Mouse (Mus musculus): ENCODE data around the gene Bcl7c. TPM values are rescaled to one million over a fixed set of nuclear protein-coding genes. Genes with fewer than 3 reads are reported as not detected.
A peak's percentile ranks its signal among the peaks of the same experiment; 100 is the strongest.
"Not testable (repeated sequence)": the region's sequence is repeated elsewhere in the genome, so short reads cannot be mapped to it uniquely, and the experiment has no call there.

Gene Bcl7c
- polyA plus RNA-seq, 1 experiment from 2014 or later: 36.0 TPM

DNA sequence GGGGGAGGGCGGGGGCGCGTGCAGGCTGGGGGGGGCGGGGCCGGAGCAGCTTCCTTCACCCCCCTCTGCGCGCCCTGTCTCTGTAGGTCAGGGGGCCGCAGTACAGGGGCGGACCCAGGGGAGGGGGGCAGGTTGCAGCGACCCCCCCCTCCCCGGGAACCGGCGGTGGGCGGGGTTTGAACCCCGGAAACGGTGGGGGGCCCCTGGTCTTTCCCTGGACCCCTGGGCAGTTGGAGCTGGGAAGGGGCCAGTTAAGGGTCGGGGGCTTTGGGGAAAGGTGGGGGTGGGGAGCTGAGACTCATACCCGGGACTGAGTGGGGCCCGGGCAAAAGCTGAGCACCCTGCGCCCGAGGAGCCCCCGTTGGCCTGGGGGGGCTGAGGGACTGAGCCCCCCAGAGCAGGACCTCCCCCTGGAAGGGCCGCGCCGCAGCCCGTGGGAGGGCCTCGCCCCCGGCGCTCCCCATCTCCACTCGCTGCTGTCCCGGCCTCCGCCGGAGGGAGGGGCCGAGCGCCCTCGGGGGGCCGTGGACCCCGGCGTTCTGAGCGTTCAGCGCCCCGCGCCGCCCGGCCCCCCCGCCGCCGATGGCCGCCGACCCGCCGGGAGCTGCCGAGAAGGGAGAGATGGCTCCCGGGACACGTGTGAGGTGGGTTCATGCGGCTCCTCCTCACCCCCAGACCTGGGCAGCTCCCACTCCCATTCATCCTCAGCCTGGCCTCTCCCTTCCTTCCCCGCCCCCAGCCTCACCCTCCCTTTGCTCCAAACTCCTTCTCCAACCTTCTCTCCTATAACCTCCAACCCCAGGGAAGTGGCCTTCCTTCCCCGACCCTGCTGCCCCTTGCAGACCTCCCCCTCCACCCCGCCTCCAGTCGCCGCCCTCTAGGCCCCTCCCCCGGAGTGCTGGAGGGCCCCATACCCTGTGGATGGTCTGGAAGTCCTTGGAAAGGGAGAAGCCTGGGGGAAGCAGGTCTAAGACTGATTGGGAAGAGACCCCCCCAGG lies 38.1 kb upstream of the Bcl7c start:
- H3K4me2 ChIP-seq (ENCODE audit: low read depth, low read length): peak overlapping the region; percentile 89
- no peaks in the 10 kb centered on the region for H3K27me3 ChIP-seq (ENCODE audit: control insufficient read depth, insufficient read depth, low read length)
- no peak for ATAC-seq (ENCODE audit: low read depth)
- peak overlapping the region; percentile 78 for H3K27ac ChIP-seq (ENCODE audit: low read depth, low read length)
- WGBS: under 1% methylated on average over 37 of the region's 62 CpGs
- peak overlapping the region; percentile 86 for H3K9ac ChIP-seq (replicated peaks; ENCODE audit: low read depth, low read length)
- H3K9me3 ChIP-seq (ENCODE audit: control insufficient read depth, low read length): no peaks in the 10 kb centered on the region
- peak overlapping the region; percentile 70 for H3K4me3 ChIP-seq (ENCODE audit: low read depth, low read length)
- H3K36me3 ChIP-seq (ENCODE audit: control insufficient read depth, insufficient read depth, low read length): peaks cover 29% of the 10 kb centered on the region
- peaks cover 10% of the 10 kb centered on the region for H3K4me1 ChIP-seq (ENCODE audit: control insufficient read depth, insufficient read depth, low read length)

DNA sequence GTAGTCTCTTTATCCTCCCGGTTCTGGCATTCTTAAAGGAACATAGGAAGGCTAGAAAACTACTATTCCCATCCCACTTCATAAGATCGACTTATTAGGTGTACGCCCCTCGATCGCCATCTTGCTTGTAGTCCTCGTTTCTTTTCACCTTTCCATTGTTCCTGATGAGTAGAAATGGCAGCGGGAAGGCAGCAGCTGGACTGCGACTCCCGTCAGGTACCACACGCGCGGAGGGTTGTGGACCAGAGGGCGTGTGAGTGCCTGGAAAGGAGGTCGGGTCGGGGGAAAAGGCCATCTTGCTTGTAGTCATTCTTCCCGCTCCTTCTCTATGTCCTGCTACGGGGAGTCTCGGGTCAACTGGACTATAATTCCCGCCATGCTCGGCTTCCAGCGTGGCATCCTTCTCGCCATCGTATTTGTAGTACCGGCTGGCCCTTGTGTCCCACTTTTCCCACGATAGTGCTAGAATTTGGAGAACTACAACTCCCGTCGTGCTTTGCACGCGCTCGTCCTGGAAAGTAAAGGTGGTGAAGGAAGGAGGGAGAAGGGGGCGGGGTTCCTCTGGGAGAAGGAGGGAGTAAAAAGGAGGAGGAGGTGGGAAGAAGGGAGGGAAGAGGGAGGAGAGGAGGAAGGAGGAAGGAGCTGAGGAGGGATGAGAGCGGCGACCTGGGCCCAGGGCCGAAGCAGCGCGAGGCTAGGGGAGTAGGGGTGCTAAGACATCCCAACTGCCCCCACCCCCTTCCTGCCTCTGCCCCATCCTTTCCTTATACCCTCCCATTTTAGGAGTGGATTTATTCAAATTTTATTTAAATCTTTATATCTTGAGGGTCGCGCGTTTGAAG lies 37.1 kb upstream of the Bcl7c start:
- Histone ChIP-seq H3K36me3 (ENCODE audit: control insufficient read depth, insufficient read depth, low read length) (peaks cover 20% of the 10 kb centered on the region), H3K4me3 (ENCODE audit: low read depth, low read length) (peak overlapping the region; percentile 70), H3K9ac (replicated peaks; ENCODE audit: low read depth, low read length) (peak overlapping the region; percentile 86), H3K27me3 (ENCODE audit: control insufficient read depth, insufficient read depth, low read length) (no peaks in the 10 kb centered on the region), H3K4me2 (ENCODE audit: low read depth, low read length) (peak overlapping the region; percentile 89), H3K4me1 (ENCODE audit: control insufficient read depth, insufficient read depth, low read length) (peaks cover 10% of the 10 kb centered on the region), H3K9me3 (ENCODE audit: control insufficient read depth, low read length) (no peaks in the 10 kb centered on the region), H3K27ac (ENCODE audit: low read depth, low read length) (peak overlapping the region; percentile 89)
- WGBS: under 1% methylated on average over 39 of the region's 39 CpGs
- ATAC-seq (ENCODE audit: low read depth): peak; percentile 91

DNA sequence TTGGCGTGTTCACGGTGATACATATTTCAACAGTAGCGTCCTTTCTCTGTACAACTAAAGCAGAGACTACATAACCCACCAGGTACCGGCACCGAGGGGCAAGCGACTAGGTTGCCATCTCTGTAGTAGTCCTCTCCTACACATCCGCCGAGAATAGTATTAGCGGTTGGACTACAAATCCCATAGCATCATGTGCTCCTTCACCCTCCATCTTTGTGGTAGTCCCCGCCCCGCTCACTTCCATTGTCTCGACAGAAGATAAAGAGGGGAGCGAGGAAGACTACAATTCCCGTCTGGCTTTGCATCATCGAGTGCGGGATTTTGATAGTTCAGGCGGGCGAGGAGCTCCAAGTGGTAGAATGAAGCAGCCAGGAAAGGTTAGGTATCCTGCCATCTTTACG lies 36.5 kb upstream of the Bcl7c start:
- Histone ChIP-seq H3K9me3 (ENCODE audit: control insufficient read depth, low read length) (no peaks in the 10 kb centered on the region), H3K27ac (ENCODE audit: low read depth, low read length) (peak overlapping the region; percentile 89), H3K4me1 (ENCODE audit: control insufficient read depth, insufficient read depth, low read length) (peaks cover 10% of the 10 kb centered on the region), H3K27me3 (ENCODE audit: control insufficient read depth, insufficient read depth, low read length) (no peaks in the 10 kb centered on the region), H3K4me3 (ENCODE audit: low read depth, low read length) (peak overlapping the region; percentile 70), H3K4me2 (ENCODE audit: low read depth, low read length) (peak overlapping the region; percentile 71; the same call in 1 of the 2 replicates), H3K36me3 (ENCODE audit: control insufficient read depth, insufficient read depth, low read length) (peaks cover 14% of the 10 kb centered on the region), H3K9ac (replicated peaks; ENCODE audit: low read depth, low read length) (peak overlapping the region; percentile 86; the same call in 1 of the 2 replicates)
- ATAC-seq (ENCODE audit: low read depth): peak; percentile 89
- under 1% methylated on average over 19 of the region's 19 CpGs for WGBS

DNA sequence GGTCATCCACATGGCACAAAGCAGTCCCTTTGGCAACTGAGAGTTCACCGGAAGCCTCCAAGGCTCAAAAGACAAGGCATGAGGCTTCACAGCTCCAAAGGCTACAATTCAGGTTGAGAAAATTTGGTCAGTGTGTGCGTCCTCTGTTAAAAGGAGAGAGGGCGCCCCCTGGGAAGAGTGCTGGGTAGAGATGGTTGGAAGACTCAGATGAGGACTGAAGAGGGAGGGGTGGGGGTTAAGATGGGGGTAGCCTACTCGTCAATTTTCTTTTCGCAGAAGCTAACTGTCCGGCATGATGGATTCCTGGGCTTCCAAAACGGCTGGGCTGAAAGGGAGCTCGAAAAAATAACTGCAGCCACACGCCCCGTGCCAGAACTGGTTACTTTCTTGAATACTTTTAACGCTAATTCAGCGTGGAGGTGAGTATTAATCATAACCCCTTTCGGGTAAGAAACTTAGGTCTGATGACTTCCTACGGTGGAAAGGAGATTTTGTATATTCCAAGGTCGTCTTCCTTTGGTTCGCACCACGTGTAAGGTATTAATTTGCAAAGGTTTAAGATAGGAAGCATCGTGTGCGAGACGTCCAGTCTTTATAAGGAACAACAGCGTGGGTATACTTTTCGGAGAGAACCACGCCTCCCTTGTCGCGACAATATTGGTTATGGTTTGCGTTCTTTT lies 35.8 kb upstream of the Bcl7c start, which contains the start of gene Fbxl19:
Gene Fbxl19, plus strand, starts transcription at position 178 of the 680 bp plus-strand sequence.
- Histone ChIP-seq H3K9ac (replicated peaks; ENCODE audit: low read depth, low read length) (peak within 1 kb of the TSS; percentile 86; the same call in 1 of the 2 replicates), H3K27ac (ENCODE audit: low read depth, low read length) (peak within 1 kb of the TSS; percentile 89), H3K4me3 (ENCODE audit: low read depth, low read length) (peak within 1 kb of the TSS; percentile 70), H3K36me3 (ENCODE audit: control insufficient read depth, insufficient read depth, low read length) (peaks cover 7% of the 10 kb centered on the region; the same call in 1 of the 2 replicates), H3K27me3 (ENCODE audit: control insufficient read depth, insufficient read depth, low read length) (no peaks in the 10 kb centered on the region), H3K9me3 (ENCODE audit: control insufficient read depth, low read length) (no peaks in the 10 kb centered on the region), H3K4me1 (ENCODE audit: control insufficient read depth, insufficient read depth, low read length) (peaks cover 10% of the 10 kb centered on the region), H3K4me2 (ENCODE audit: low read depth, low read length) (peak within 1 kb of the TSS; percentile 71)
- WGBS: 2% methylated on average over 26 of the region's 26 CpGs
- ATAC-seq (ENCODE audit: low read depth): no peak

DNA sequence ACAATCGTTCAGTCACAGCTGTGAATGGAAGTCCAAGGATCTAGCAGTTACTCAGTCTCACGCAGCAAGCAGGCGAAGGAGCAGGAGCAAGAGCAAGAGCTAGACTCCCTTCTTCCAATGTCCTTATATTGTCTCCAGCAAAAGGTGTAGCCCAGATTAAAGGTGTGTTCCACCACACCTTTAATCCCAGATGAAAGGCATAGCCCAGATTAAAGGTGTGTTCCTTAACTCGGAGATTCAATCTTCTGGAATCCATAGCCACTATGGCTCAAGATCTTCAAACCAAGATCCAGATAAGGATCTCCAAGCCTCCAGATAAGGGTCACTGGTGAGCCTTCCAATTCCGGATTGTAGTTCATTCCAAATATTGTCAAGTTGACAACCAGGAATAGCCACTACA lies 23.3 kb upstream of the Bcl7c start, which contains the start of gene Ctf2:
Gene Ctf2, minus strand, starts transcription at position 101 of the 400 bp plus-strand sequence.
- ATAC-seq (ENCODE audit: low read depth); H3K9me3 ChIP-seq (ENCODE audit: control insufficient read depth, low read length): not testable (repeated sequence)
- WGBS: no CpG with 5 or more reads among the region's 5 CpGs

DNA sequence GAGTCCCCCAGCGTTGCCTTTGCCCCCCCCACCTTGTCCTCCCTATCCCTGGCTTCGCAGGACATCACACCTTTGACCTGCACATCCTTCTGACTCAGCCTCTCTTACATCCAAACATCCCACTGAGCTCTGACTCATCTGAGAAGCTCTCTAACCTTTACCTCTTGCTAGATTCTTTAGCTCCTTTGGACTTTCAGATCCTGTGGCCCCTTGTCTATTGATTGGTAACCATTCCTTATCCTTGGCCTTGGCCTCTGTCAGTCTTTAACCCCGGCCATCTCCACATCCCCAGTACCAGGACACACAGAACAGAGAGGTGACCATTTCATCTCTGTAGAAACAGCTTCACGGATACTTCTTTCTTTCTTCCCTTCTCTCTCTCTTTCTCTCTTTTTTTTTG lies 21.4 kb upstream of the Bcl7c start:
- 74% methylated on average over 4 of the region's 4 CpGs for WGBS
- Histone ChIP-seq H3K27me3 (ENCODE audit: control insufficient read depth, insufficient read depth, low read length) (no peaks in the 10 kb centered on the region), H3K4me1 (ENCODE audit: control insufficient read depth, insufficient read depth, low read length) (no peaks in the 10 kb centered on the region), H3K4me3 (ENCODE audit: low read depth, low read length) (no peak overlapping the region), H3K9ac (replicated peaks; ENCODE audit: low read depth, low read length) (no peak overlapping the region), H3K36me3 (ENCODE audit: control insufficient read depth, insufficient read depth, low read length) (no peaks in the 10 kb centered on the region), H3K9me3 (ENCODE audit: control insufficient read depth, low read length) (no peaks in the 10 kb centered on the region), H3K4me2 (ENCODE audit: low read depth, low read length) (no peak overlapping the region), H3K27ac (ENCODE audit: low read depth, low read length) (no peak overlapping the region)
- ATAC-seq (ENCODE audit: low read depth): no peak

More for the DNA sequence above, 23.3 kb upstream of the Bcl7c start, which contains the start of gene Ctf2:
- not testable (repeated sequence) for H3K27me3 ChIP-seq (ENCODE audit: control insufficient read depth, insufficient read depth, low read length); H3K4me2 ChIP-seq (ENCODE audit: low read depth, low read length); H3K9ac ChIP-seq (replicated peaks; ENCODE audit: low read depth, low read length); H3K4me3 ChIP-seq (ENCODE audit: low read depth, low read length); H3K36me3 ChIP-seq (ENCODE audit: control insufficient read depth, insufficient read depth, low read length); H3K27ac ChIP-seq (ENCODE audit: low read depth, low read length); H3K4me1 ChIP-seq (ENCODE audit: control insufficient read depth, insufficient read depth, low read length)

DNA sequence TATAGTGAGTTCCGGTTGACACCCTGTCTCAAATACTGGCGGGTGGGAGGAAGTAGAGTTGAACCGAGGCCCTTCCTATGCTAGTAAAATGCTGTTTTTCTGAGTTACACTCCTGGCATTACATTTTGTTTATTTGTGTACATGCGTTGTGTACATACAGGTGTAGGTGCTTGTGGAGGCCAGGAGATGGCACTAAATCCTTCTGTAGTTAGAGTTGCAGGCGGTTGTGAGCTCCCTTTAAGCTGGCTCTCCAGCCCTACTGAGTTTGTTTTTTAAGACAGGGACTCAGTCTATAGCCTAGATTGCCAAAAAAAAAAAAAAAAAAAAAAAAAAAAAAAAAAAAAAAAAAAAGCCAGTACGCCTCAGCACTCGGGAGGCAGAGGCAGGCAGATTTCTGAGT lies 19.2 kb upstream of the Bcl7c start:
- Histone ChIP-seq H3K4me3 (ENCODE audit: low read depth, low read length) (no peak overlapping the region), H3K4me2 (ENCODE audit: low read depth, low read length) (no peak overlapping the region), H3K27me3 (ENCODE audit: control insufficient read depth, insufficient read depth, low read length) (no peaks in the 10 kb centered on the region), H3K36me3 (ENCODE audit: control insufficient read depth, insufficient read depth, low read length) (no peaks in the 10 kb centered on the region), H3K4me1 (ENCODE audit: control insufficient read depth, insufficient read depth, low read length) (no peaks in the 10 kb centered on the region), H3K27ac (ENCODE audit: low read depth, low read length) (no peak overlapping the region), H3K9me3 (ENCODE audit: control insufficient read depth, low read length) (no peaks in the 10 kb centered on the region), H3K9ac (replicated peaks; ENCODE audit: low read depth, low read length) (no peak overlapping the region)
- ATAC-seq (ENCODE audit: low read depth): no peak
- 90% methylated on average over 7 of the region's 7 CpGs for WGBS

DNA sequence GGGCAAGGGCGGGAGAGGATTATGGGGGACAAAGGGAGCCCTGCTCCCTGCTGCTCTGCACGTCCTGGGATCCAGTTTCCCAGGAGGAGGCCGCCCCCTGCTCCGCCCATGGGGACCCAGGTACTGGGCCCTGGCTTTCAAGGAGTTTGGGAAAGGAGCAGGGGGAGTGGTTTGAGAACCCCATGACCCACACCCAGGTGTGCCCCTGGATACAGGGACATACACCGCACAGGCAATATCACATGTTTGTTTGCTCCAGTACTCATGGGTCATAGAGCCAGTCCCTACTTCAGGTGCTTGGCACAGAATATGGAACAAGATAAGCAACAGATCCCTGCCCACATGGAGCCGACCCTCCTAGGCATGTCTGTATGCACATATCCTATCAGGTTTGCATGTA lies 17.2 kb upstream of the Bcl7c start:
- H3K4me3 ChIP-seq (ENCODE audit: low read depth, low read length): no peak overlapping the region
- 60% methylated on average over 6 of the region's 6 CpGs for WGBS
- no peaks in the 10 kb centered on the region for H3K9me3 ChIP-seq (ENCODE audit: control insufficient read depth, low read length)
- no peak for ATAC-seq (ENCODE audit: low read depth)
- H3K4me1 ChIP-seq (ENCODE audit: control insufficient read depth, insufficient read depth, low read length): no peaks in the 10 kb centered on the region
- no peak overlapping the region for H3K4me2 ChIP-seq (ENCODE audit: low read depth, low read length)
- H3K27me3 ChIP-seq (ENCODE audit: control insufficient read depth, insufficient read depth, low read length): no peaks in the 10 kb centered on the region
- H3K9ac ChIP-seq (replicated peaks; ENCODE audit: low read depth, low read length): no peak overlapping the region
- no peaks in the 10 kb centered on the region for H3K36me3 ChIP-seq (ENCODE audit: control insufficient read depth, insufficient read depth, low read length)
- no peak overlapping the region for H3K27ac ChIP-seq (ENCODE audit: low read depth, low read length)

Data from neural tube, embryonic 14.5 days (tissue).